Mouse (Mus musculus): Measurements from ENCODE around the gene B4galnt4.

DNA sequence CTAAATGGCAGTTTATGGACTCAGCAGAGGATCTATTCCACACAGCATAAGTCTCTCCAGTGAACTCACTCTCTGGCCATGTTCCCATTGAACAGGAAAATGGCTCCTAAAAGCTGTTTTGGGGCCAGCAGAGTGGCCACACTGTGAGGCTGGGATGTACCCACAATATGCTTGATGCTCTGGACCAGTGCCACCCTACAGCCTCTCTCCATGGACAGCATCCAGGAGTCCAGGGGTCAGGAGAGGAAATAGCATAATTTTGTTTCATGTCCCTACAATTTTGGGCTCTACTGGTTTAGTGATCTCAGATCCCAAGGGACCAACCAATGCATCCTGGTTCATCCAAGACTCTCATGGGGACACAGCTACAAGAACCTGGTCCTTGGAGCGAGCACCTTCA lies 3.4 kb upstream of the B4galnt4 start:
- no peak for TF ChIP-seq CTCF (IDR thresholded peaks at IDR 0.05; ENCODE audit: low read depth)
- TF ChIP-seq EP300 (IDR thresholded peaks at IDR 0.05; ENCODE audit: low read depth), result no peak
